Mouse (Mus musculus) heart, embryonic 13.5 days (tissue): ENCODE data around the gene Zbed3. TPM values are rescaled to one million over a fixed set of nuclear protein-coding genes. Genes with fewer than 3 reads are reported as not detected.
A peak's percentile ranks its signal among the peaks of the same experiment; 100 is the strongest.

ENCODE experiments used
- ATAC-seq: fragments of 200-750 bp; cut with Nextera tagmentation; 2 replicates; pipeline ENCODE4 v1.8.0; 2017; ENCODE audit warnings: moderate TSS enrichment; ENCODE audit not compliant: insufficient number of reproducible peaks, low FRiP score, low TSS enrichment; ENCODE audit errors: extremely low read depth
- H3K27ac ChIP-seq: fragments of 300-500 bp; sonication (generic); replicated peaks from 2 replicates; pipeline ENCODE4 v1.5.1; 2015; ENCODE audit warnings: moderate library complexity, mild to moderate bottlenecking, inconsistent platforms
- H3K27me3 ChIP-seq: fragments of 300-500 bp; sonication (generic); replicated peaks from 2 replicates; pipeline ENCODE4 v1.6.1; 2015; ENCODE audit warnings: mild to moderate bottlenecking, inconsistent platforms
- H3K36me3 ChIP-seq: fragments of 300-500 bp; sonication (generic); 2 replicates; pipeline ENCODE4 v1.6.1; 2015; ENCODE audit warnings: mild to moderate bottlenecking, inconsistent platforms
- H3K4me1 ChIP-seq: fragments of 300-500 bp; sonication (generic); 2 replicates; pipeline ENCODE4 v1.6.1; 2015; ENCODE audit warnings: inconsistent platforms
- H3K4me2 ChIP-seq: fragments of 300-500 bp; sonication (generic); 2 replicates; pipeline ENCODE4 v1.6.1; 2015; ENCODE audit warnings: inconsistent platforms, mild to moderate bottlenecking, moderate library complexity
- H3K4me3 ChIP-seq: fragments of 300-500 bp; sonication (generic); 2 replicates; pipeline ENCODE4 v1.5.1; 2015; ENCODE audit warnings: moderate library complexity, mild to moderate bottlenecking, inconsistent platforms
- H3K9ac ChIP-seq: fragments of 300-500 bp; sonication (generic); 2 replicates; pipeline ENCODE4 v1.6.1; 2015; ENCODE audit warnings: inconsistent platforms, mild to moderate bottlenecking, moderate library complexity
- H3K9me3 ChIP-seq: fragments of 300-500 bp; sonication (generic); 2 replicates; pipeline ENCODE4 v1.6.1; 2016; ENCODE audit warnings: inconsistent platforms
- WGBS: fragments of 180-500 bp; shearing (Covaris S2); methylation state at CpG from one replicate; pipeline ENCODE4 v1.1.7; 2015; ENCODE audit warnings: mixed read lengths; 5-methylcytosine and 5-hydroxymethylcytosine counted together
- polyA plus RNA-seq: library from polyadenylated mRNA; unstranded; fragments of >200 nt; fragmentation: Nextera tagmentation; extraction: Ambion mirVana; gene quantifications from 2 replicates; pipeline ENCODE4 v1.2.1, GENCODE M21; 2015

The Zbed3 gene
- polyA plus RNA-seq, result 53.4 and 55.7 TPM in 2 replicates

GRCm38 (mm10) chr13:95323400-95323799 lies at the start of gene Zbed3:
Zbed3 (plus strand) TSS chr13:95323612.
- Histone ChIP-seq H3K36me3 (0 out of 2 replicates have a peak, but pooled peaks cover under 1% of the 10 kb centered on the region), H3K4me1 (peaks cover 25% of the 10 kb centered on the region), H3K9ac (peak within 1 kb of the TSS; percentile 99), H3K4me3 (peak within 1 kb of the TSS; percentile 93), H3K27ac (peak within 1 kb of the TSS; percentile 98), H3K4me2 (peak within 1 kb of the TSS; percentile 91), H3K27me3 (no peaks in the 10 kb centered on the region), H3K9me3 (no peaks in the 10 kb centered on the region)
- WGBS, result 81% methylated on average over 6 of the region's 6 CpGs
- ATAC-seq, result no peak

GRCm38 (mm10) chr13:95278426-95279025 lies 44.9 kb upstream of the Zbed3 start:
- Histone ChIP-seq H3K4me1 (no peaks in the 10 kb centered on the region), H3K4me3 (no peak overlapping the region), H3K9ac (no peak overlapping the region), H3K27me3 (no peaks in the 10 kb centered on the region), H3K4me2 (no peak overlapping the region), H3K36me3 (no peaks in the 10 kb centered on the region), H3K27ac (no peak overlapping the region), H3K9me3 (no peaks in the 10 kb centered on the region)
- 72% methylated on average over 4 of the region's 4 CpGs for WGBS
- ATAC-seq, result no peak

DNA sequence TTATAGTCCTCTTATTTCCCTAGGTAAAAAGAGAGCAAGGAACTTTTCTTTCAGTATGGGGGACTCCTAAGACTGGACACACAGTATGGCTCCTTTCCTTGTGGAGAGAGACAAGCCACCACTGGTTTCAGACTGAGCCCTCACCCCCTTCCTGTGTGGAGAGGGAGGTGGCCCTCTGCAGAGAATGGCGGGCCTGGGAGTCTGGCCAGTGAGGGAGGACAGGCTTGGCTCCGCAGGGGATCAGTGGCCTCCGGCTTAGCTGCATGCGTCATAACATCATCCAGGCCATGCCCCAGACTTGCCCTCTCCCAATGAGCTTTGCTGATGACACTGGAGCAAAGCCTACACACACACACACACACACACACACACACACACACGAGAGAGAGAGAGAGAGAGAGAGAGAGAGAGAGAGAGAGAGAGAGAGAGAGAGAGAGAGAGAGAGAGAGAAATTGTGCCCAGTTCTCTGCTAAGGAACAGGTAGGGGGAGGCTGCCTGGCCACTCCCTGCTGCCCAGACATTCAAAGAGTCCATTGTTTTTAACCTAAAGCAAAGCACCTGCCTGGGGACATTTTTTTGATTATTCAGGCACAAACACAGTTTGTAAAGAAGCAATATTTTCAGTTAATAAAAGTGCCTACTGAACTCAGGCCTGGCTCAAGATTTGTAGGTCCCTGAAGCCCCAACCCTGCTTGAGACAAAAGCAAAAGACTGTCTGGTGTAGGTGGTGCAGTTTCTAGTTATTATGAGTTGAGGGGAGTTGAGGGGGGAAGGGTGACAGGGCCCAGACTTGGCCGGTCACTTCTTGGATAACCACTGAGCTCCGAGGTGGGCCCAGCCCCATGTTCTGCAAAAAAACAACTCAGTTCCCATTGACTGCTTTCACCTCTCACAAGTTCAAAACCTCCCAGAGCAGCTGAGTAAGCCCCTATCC lies 41.4 kb upstream of the Zbed3 start:
- no peaks in the 10 kb centered on the region for H3K9me3 ChIP-seq
- no peaks in the 10 kb centered on the region for H3K4me1 ChIP-seq
- H3K4me2 ChIP-seq, result no peak overlapping the region
- no peak overlapping the region for H3K9ac ChIP-seq
- no peaks in the 10 kb centered on the region for H3K27me3 ChIP-seq
- H3K36me3 ChIP-seq, result no peaks in the 10 kb centered on the region
- no peak overlapping the region for H3K4me3 ChIP-seq
- ATAC-seq, result no peak
- WGBS, result 43% methylated on average over 6 of the region's 7 CpGs
- no peak overlapping the region for H3K27ac ChIP-seq

GRCm38 (mm10) chr13:95286989-95287388 lies 36.4 kb upstream of the Zbed3 start:
- Histone ChIP-seq H3K4me3 (no peak overlapping the region), H3K9ac (no peak overlapping the region), H3K27me3 (no peaks in the 10 kb centered on the region), H3K27ac (no peak overlapping the region), H3K4me1 (no peaks in the 10 kb centered on the region), H3K9me3 (no peaks in the 10 kb centered on the region), H3K4me2 (0 out of 2 replicates have a peak overlapping the region, but pooled peaks have one; percentile 13), H3K36me3 (no peaks in the 10 kb centered on the region)
- WGBS, result 4% methylated on average over 7 of the region's 7 CpGs
- ATAC-seq, result no peak

- no peaks in the 10 kb centered on the region for H3K27me3 ChIP-seq
- no peak overlapping the region for H3K4me3 ChIP-seq
- WGBS, result 70% methylated on average over 7 of the region's 7 CpGs
- ATAC-seq, result no peak
- no peak overlapping the region for H3K9ac ChIP-seq
- no peak overlapping the region for H3K27ac ChIP-seq
- H3K9me3 ChIP-seq, result no peaks in the 10 kb centered on the region
- H3K4me2 ChIP-seq, result no peak overlapping the region
- H3K4me1 ChIP-seq, result no peaks in the 10 kb centered on the region
- H3K36me3 ChIP-seq, result no peaks in the 10 kb centered on the region
These were observed 35.4 kb upstream of the Zbed3 start for GRCm38 (mm10) chr13:95288027-95288426.

GRCm38 (mm10) chr13:95291983-95292382 lies 31.4 kb upstream of the Zbed3 start:
- no peaks in the 10 kb centered on the region for H3K9me3 ChIP-seq
- H3K36me3 ChIP-seq, result no peaks in the 10 kb centered on the region
- H3K27ac ChIP-seq, result no peak overlapping the region
- no peaks in the 10 kb centered on the region for H3K27me3 ChIP-seq
- H3K9ac ChIP-seq, result no peak overlapping the region
- H3K4me2 ChIP-seq, result no peak overlapping the region
- 70% methylated on average over 4 of the region's 4 CpGs for WGBS
- H3K4me3 ChIP-seq, result no peak overlapping the region
- ATAC-seq, result no peak
- H3K4me1 ChIP-seq, result no peaks in the 10 kb centered on the region

GRCm38 (mm10) chr13:95299956-95300355 lies 23.5 kb upstream of the Zbed3 start:
- no peaks in the 10 kb centered on the region for H3K36me3 ChIP-seq
- H3K4me1 ChIP-seq, result no peaks in the 10 kb centered on the region
- ATAC-seq, result no peak
- H3K4me3 ChIP-seq, result no peak overlapping the region
- no peaks in the 10 kb centered on the region for H3K27me3 ChIP-seq
- no peak overlapping the region for H3K9ac ChIP-seq
- H3K27ac ChIP-seq, result no peak overlapping the region
- H3K4me2 ChIP-seq, result no peak overlapping the region
- peaks cover 5% of the 10 kb centered on the region; the same call in 1 of the 2 replicates for H3K9me3 ChIP-seq
- WGBS, result 60% methylated on average over 3 of the region's 3 CpGs

DNA sequence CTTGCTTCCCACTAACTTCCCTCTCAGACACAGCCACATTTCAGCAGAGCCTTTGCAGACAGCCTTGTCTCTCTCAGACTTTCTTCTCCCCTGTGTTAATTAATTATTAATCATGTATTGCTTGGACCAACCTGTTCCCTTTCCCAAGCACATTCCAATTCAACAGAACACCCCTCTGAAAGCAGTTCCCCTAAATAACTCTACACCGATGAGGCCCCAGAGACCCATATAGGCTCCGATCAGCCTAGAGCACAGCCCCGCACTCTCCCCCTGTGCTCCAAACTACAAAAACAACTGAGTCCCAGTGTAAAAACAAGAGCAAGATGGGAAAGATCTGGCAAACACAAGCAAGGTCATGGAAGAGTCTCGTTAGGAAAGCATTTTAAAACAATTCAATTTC lies 16.8 kb upstream of the Zbed3 start:
- WGBS, result 56% methylated on average over 4 of the region's 4 CpGs
- Histone ChIP-seq H3K9me3 (no peaks in the 10 kb centered on the region), H3K4me3 (no peak overlapping the region), H3K27me3 (no peaks in the 10 kb centered on the region), H3K4me2 (no peak overlapping the region), H3K36me3 (no peaks in the 10 kb centered on the region), H3K27ac (no peak overlapping the region), H3K4me1 (peaks cover 8% of the 10 kb centered on the region), H3K9ac (0 out of 2 replicates have a peak overlapping the region, but pooled peaks have one; percentile 3)
- no peak for ATAC-seq

- Histone ChIP-seq H3K9me3 (no peaks in the 10 kb centered on the region), H3K9ac (0 out of 2 replicates have a peak overlapping the region, but pooled peaks have one; percentile 3), H3K4me1 (peaks cover 8% of the 10 kb centered on the region), H3K27me3 (no peaks in the 10 kb centered on the region), H3K36me3 (no peaks in the 10 kb centered on the region), H3K4me2 (no peak overlapping the region), H3K27ac (no peak overlapping the region), H3K4me3 (no peak overlapping the region)
- WGBS, result 56% methylated on average over 8 of the region's 8 CpGs
- ATAC-seq, result no peak
These were observed 16.2 kb upstream of the Zbed3 start for GRCm38 (mm10) chr13:95307100-95307655.

- Histone ChIP-seq H3K4me3 (no peak overlapping the region), H3K9me3 (no peaks in the 10 kb centered on the region), H3K4me2 (no peak overlapping the region), H3K27me3 (peaks cover 7% of the 10 kb centered on the region; the same call in 1 of the 2 replicates), H3K27ac (no peak overlapping the region), H3K4me1 (peaks cover 3% of the 10 kb centered on the region; the same call in 1 of the 2 replicates), H3K36me3 (no peaks in the 10 kb centered on the region), H3K9ac (no peak overlapping the region)
- WGBS, result 69% methylated on average over 6 of the region's 6 CpGs
- no peak for ATAC-seq
These were observed 11.4 kb upstream of the Zbed3 start for GRCm38 (mm10) chr13:95312016-95312415.

DNA sequence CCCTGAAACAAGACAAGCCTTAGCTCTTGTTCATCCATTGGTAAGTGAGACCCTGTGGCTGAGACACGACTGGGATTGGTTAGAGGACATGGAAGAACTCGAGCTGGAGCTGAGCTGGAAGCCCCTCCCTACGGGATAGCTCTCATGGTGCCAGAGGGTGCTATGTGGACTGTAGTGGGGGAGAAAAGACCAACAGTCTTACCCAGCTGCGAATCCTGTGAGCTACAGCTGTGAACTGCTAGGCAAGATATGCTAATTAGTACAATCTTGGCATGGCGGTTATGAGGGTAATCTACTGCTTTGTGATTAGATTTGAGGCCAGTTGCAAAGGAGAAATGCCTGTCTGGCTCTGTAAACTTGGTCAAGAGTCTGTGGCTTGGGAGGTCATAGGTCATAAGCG lies 4.3 kb upstream of the Zbed3 start:
- Histone ChIP-seq H3K27ac (no peak overlapping the region), H3K4me3 (no peak overlapping the region), H3K9ac (no peak overlapping the region), H3K4me1 (no peaks in the 10 kb centered on the region; the same call in 1 of the 2 replicates), H3K4me2 (no peak overlapping the region), H3K36me3 (no peaks in the 10 kb centered on the region), H3K27me3 (no peaks in the 10 kb centered on the region), H3K9me3 (no peaks in the 10 kb centered on the region)
- ATAC-seq, result no peak
- WGBS, result 50% methylated on average over 6 of the region's 6 CpGs
